Mouse (Mus musculus) stomach, embryonic 16.5 days (tissue): ENCODE results near the gene Dram1. TPM values are rescaled to one million over a fixed set of nuclear protein-coding genes. Genes with fewer than 3 reads are reported as not detected.

Experiments used
- ATAC-seq: fragments of 200-750 bp; cut with Nextera tagmentation; 2 replicates; pipeline ENCODE4 v1.8.0; 2017; ENCODE audit warnings: moderate number of reproducible peaks, moderate TSS enrichment; ENCODE audit not compliant: insufficient read depth, low FRiP score
- H3K27ac ChIP-seq: fragments of 300-500 bp; sonication (generic); 2 replicates; pipeline ENCODE4 v1.5.1; 2014; ENCODE audit warnings: low read length
- H3K27me3 ChIP-seq: fragments of 300-500 bp; sonication (generic); 2 replicates; pipeline ENCODE4 v1.6.1; 2014; ENCODE audit warnings: low read length, control low read depth, mixed read lengths; ENCODE audit not compliant: control insufficient read depth, insufficient read depth
- H3K36me3 ChIP-seq: fragments of 300-500 bp; sonication (generic); 2 replicates; pipeline ENCODE4 v1.6.1; 2014; ENCODE audit warnings: low read length; ENCODE audit not compliant: control insufficient read depth, insufficient read depth
- H3K4me1 ChIP-seq: fragments of 300-500 bp; sonication (generic); 2 replicates; pipeline ENCODE4 v1.6.1; 2014; ENCODE audit warnings: low read length, control low read depth, mixed read lengths; ENCODE audit not compliant: control insufficient read depth, insufficient read depth
- H3K4me2 ChIP-seq: fragments of 300-500 bp; sonication (generic); 2 replicates; pipeline ENCODE4 v1.6.1; 2014; ENCODE audit warnings: low read depth, low read length, mixed read lengths
- H3K4me3 ChIP-seq: fragments of 300-500 bp; sonication (generic); replicated peaks from 2 replicates; pipeline ENCODE4 v1.5.1; 2014; ENCODE audit warnings: mild to moderate bottlenecking, low read length
- H3K9ac ChIP-seq: fragments of 300-500 bp; sonication (generic); 2 replicates; pipeline ENCODE4 v1.6.1; 2014; ENCODE audit warnings: low read length
- H3K9me3 ChIP-seq: fragments of 300-500 bp; sonication (generic); replicated peaks from 2 replicates; pipeline ENCODE4 v1.6.1; 2016; ENCODE audit warnings: low read length, control low read depth; ENCODE audit not compliant: control insufficient read depth
- WGBS: fragments of 180-500 bp; shearing (Covaris S2); extraction: QIAGEN DNeasy Blood & Tissue Kit; methylation state at CpG from one replicate; pipeline ENCODE4 v1.1.7; 2014; 5-methylcytosine and 5-hydroxymethylcytosine counted together
- polyA plus RNA-seq: library from polyadenylated mRNA; unstranded; fragments of >200 nt; fragmentation: Nextera tagmentation; extraction: Ambion mirVana; gene quantifications from 2 replicates; pipeline ENCODE4 v1.2.1, GENCODE M21; 2015

Gene Dram1
- polyA plus RNA-seq, result 5.9 and 6.6 TPM in 2 replicates

- under 1% methylated on average over 82 of the region's 87 CpGs for WGBS
- Histone ChIP-seq H3K27ac (peak within 1 kb of the TSS; percentile 61), H3K27me3 (no peaks in the 10 kb centered on the region; the same call in 1 of the 2 replicates), H3K9me3 (no peaks in the 10 kb centered on the region), H3K4me2 (peak within 1 kb of the TSS; percentile 79), H3K4me1 (peaks cover 8% of the 10 kb centered on the region; the same call in 1 of the 2 replicates), H3K4me3 (peak within 1 kb of the TSS; percentile 82), H3K9ac (peak within 1 kb of the TSS; percentile 85), H3K36me3 (no peaks in the 10 kb centered on the region)
- peak; percentile 93 for ATAC-seq
These were observed at the start of gene Dram1, which contains the start of gene Gnptab for GRCm38 (mm10) chr10:88379013-88379885. Gene Dram1, minus strand, starts transcription at chr10:88379080. Gene Gnptab, plus strand, starts transcription at chr10:88379132.

GRCm38 (mm10) chr10:88427998-88428397, 49.1 kb upstream of the Dram1 start:
- Histone ChIP-seq H3K9ac (no peak overlapping the region), H3K4me1 (no peaks in the 10 kb centered on the region), H3K27ac (no peak overlapping the region), H3K4me2 (no peak overlapping the region), H3K36me3 (peaks cover 5% of the 10 kb centered on the region; the same call in 1 of the 2 replicates), H3K27me3 (no peaks in the 10 kb centered on the region), H3K9me3 (no peaks in the 10 kb centered on the region), H3K4me3 (no peak overlapping the region)
- ATAC-seq, result no peak
- WGBS, result 91% methylated on average over 6 of the region's 6 CpGs

GRCm38 (mm10) chr10:88426896-88427295, 48.0 kb upstream of the Dram1 start:
- Histone ChIP-seq H3K9ac (no peak overlapping the region), H3K27ac (no peak overlapping the region), H3K4me2 (no peak overlapping the region), H3K36me3 (peaks cover 5% of the 10 kb centered on the region; the same call in 1 of the 2 replicates), H3K27me3 (no peaks in the 10 kb centered on the region), H3K9me3 (no peaks in the 10 kb centered on the region), H3K4me1 (no peaks in the 10 kb centered on the region), H3K4me3 (no peak overlapping the region)
- 64% methylated on average over 5 of the region's 5 CpGs for WGBS
- no peak for ATAC-seq

GRCm38 (mm10) chr10:88426158-88426816, 47.4 kb upstream of the Dram1 start:
- ATAC-seq, result peak; percentile 29; the same call in 1 of the 2 replicates
- H3K4me2 ChIP-seq, result no peak overlapping the region
- no peaks in the 10 kb centered on the region for H3K27me3 ChIP-seq
- peaks cover 5% of the 10 kb centered on the region; the same call in 1 of the 2 replicates for H3K36me3 ChIP-seq
- no peaks in the 10 kb centered on the region for H3K9me3 ChIP-seq
- H3K27ac ChIP-seq, result no peak overlapping the region
- H3K9ac ChIP-seq, result no peak overlapping the region
- 90% methylated on average over 2 of the region's 2 CpGs for WGBS
- H3K4me3 ChIP-seq, result no peak overlapping the region
- no peaks in the 10 kb centered on the region for H3K4me1 ChIP-seq

GRCm38 (mm10) chr10:88420655-88421435, 42.0 kb upstream of the Dram1 start:
- Histone ChIP-seq H3K27ac (no peak overlapping the region), H3K9me3 (no peaks in the 10 kb centered on the region), H3K4me1 (no peaks in the 10 kb centered on the region), H3K27me3 (no peaks in the 10 kb centered on the region), H3K9ac (no peak overlapping the region), H3K36me3 (no peaks in the 10 kb centered on the region), H3K4me3 (no peak overlapping the region), H3K4me2 (no peak overlapping the region)
- no peak for ATAC-seq
- WGBS, result 89% methylated on average over 19 of the region's 19 CpGs

GRCm38 (mm10) chr10:88420141-88420541, 41.3 kb upstream of the Dram1 start:
- Histone ChIP-seq H3K9ac (no peak overlapping the region), H3K27me3 (no peaks in the 10 kb centered on the region), H3K27ac (no peak overlapping the region), H3K4me3 (no peak overlapping the region), H3K4me2 (no peak overlapping the region), H3K36me3 (no peaks in the 10 kb centered on the region), H3K9me3 (no peaks in the 10 kb centered on the region), H3K4me1 (no peaks in the 10 kb centered on the region)
- 67% methylated on average over 11 of the region's 11 CpGs for WGBS
- no peak for ATAC-seq

GRCm38 (mm10) chr10:88417686-88418085, 38.8 kb upstream of the Dram1 start:
- Histone ChIP-seq H3K36me3 (no peaks in the 10 kb centered on the region), H3K27ac (no peak overlapping the region), H3K9ac (no peak overlapping the region), H3K4me1 (no peaks in the 10 kb centered on the region), H3K4me3 (no peak overlapping the region), H3K9me3 (no peaks in the 10 kb centered on the region), H3K27me3 (no peaks in the 10 kb centered on the region), H3K4me2 (no peak overlapping the region)
- 88% methylated on average over 5 of the region's 5 CpGs for WGBS
- ATAC-seq, result no peak

GRCm38 (mm10) chr10:88412290-88412995, 33.6 kb upstream of the Dram1 start:
- no peaks in the 10 kb centered on the region for H3K27me3 ChIP-seq
- WGBS, result 70% methylated on average over 17 of the region's 17 CpGs

More at GRCm38 (mm10) chr10:88412290-88412995, 33.6 kb upstream of the Dram1 start:
- Histone ChIP-seq H3K4me3 (no peak overlapping the region), H3K4me2 (no peak overlapping the region), H3K4me1 (no peaks in the 10 kb centered on the region), H3K36me3 (no peaks in the 10 kb centered on the region), H3K27ac (no peak overlapping the region), H3K9me3 (no peaks in the 10 kb centered on the region), H3K9ac (no peak overlapping the region)
- ATAC-seq, result no peak; the same call in 1 of the 2 replicates
